Mouse (Mus musculus) fat pad, adult 2 months (tissue): ENCODE measurements around the gene Dbt.

Experiments
- DNase-seq: peaks from one replicate; pipeline ENCODE4 v3.0.0-alpha.2; 2011; ENCODE audit warnings: low read depth, low spot score; ENCODE audit errors: extremely low read depth

The Dbt gene

GRCm38 (mm10) chr3:116512904-116513716 is at the start of gene Dbt:
TSS of gene Dbt (plus strand) at chr3:116513070.
- DNase-seq = no peak

DNA sequence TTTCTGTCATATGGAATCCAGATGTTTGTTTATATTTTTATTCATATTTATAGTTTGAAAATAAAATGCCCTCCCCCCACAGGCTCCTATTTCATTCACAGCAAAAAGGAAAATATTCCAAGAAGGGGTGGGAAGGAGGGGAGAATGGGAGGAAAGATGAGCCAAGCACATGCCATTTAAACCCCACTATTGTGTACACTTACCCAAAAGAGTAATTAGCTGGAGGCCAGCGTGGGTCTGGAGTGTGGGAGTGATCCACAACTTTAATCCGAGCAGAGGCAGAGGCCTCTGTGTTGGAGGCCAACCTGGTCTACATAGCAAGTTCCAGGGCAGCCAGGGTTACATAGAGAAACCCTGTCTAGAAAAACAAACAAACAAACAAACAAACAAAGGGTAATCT is 48.6 kb upstream of the Dbt start:
- DNase-seq = no peak

- DNase-seq = no peak
Observed at GRCm38 (mm10) chr3:116465709-116466108, 47.2 kb upstream of the Dbt start.

- DNase-seq = no peak
Observed at GRCm38 (mm10) chr3:116474602-116475001, 38.3 kb upstream of the Dbt start.

DNA sequence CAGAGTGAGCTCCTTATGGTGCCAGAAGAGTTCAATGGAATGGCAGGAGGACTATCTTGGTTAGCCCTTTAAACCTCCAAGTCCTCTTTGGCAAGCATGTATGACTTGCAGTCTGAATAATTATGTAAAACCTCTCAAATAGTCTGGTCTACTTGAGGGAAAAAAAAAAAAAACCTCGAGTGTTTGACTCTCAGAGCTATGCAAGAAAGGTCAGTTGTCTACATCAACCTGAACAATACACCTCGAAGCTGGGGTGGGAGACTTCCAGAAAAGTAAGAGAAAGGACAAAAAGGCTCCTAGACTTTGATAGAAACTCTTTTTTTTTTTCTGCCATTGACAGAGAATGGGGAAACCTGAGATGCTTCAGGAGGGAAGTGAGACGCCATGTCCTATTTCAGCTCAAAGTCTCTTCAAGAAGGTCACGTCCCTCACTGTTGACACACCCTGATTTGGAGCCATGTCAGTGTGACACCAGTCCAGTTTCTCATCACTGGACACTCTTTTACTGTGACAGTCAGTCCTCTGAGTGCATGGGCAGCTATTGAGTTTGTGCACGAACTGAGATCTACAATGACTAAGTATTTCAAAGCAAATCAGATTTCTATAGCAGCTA is 36.1 kb upstream of the Dbt start:
- DNase-seq = no peak

GRCm38 (mm10) chr3:116477351-116477750 is 35.5 kb upstream of the Dbt start:
- no peak for DNase-seq

- no peak for DNase-seq
Observed at GRCm38 (mm10) chr3:116480119-116480518, 32.8 kb upstream of the Dbt start.

DNA sequence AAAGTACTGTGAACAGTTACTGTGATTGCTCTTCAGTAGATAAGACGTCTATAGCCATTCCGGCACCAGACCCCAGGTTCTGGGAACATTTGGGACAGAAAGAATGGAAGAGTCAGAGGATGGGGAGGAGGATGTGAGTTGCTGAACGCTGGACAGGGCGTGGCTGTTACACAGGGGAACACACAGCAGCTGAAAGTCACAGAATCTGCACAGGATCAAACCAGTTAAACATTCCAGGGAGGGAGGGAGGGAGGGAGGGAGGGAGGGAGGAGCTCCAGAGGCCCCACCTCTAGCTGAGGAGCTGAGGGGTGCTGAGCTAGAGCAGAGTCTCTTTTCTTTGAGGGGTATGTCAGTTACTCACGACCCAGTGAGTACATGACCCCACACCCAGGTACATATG is 31.9 kb upstream of the Dbt start:
- DNase-seq = no peak

DNA sequence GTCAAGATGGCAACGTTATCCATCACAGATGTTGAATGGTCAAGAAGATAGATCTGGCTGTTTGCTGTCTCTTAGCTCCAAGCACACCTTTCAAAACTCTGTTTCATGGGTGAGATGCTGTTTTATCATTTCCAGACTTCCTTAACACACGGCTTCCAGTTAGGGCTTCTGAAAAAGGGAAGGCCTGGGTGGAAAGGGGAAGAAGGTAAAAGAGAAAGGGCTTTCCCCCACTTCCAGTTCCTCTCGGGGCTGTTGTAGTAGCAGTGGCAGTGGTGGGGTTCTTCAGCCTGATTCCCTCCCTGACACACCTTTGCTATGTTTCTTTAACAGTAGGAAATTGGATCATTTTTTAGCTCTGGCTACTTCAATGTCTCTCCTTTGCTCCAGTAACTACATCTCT is 30.1 kb upstream of the Dbt start:
- DNase-seq = no peak

DNA sequence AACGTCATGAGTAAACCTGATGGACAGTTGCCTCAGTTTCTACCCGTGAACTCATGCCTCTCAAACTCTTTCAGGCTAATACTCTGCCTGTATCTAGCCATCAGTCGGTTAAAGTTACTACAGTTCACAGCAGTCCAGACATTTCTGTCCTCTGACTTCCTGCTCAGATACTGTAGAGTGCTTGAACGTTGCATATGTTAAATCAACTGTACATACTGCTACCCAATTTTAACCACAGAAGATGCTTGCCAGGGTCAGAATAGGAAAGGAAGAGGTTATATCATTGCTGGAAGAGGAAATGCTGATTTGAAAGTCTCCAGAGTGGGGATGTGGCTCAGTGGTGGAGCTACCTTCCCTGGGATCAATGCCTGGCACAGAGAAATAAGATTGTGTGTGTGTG is 29.6 kb upstream of the Dbt start:
- no peak for DNase-seq

- no peak for DNase-seq
Observed at GRCm38 (mm10) chr3:116490920-116491319, 21.9 kb upstream of the Dbt start.

- DNase-seq = no peak
Observed at GRCm38 (mm10) chr3:116491923-116492454, 20.9 kb upstream of the Dbt start.

GRCm38 (mm10) chr3:116493658-116494057 is 19.2 kb upstream of the Dbt start:
- DNase-seq = no peak

- DNase-seq = no peak
Observed at GRCm38 (mm10) chr3:116495671-116496070, 17.2 kb upstream of the Dbt start.

GRCm38 (mm10) chr3:116507772-116508351 is 5.0 kb upstream of the Dbt start, which contains the start of gene Rtca:
TSS of gene Rtca (minus strand) at chr3:116508208.
- no peak for DNase-seq

- DNase-seq = no peak
Observed at GRCm38 (mm10) chr3:116512151-116512903, 543 bp upstream of the Dbt start.

- DNase-seq = no peak
Observed at GRCm38 (mm10) chr3:116520141-116520761, 7.4 kb downstream of the Dbt start.

DNA sequence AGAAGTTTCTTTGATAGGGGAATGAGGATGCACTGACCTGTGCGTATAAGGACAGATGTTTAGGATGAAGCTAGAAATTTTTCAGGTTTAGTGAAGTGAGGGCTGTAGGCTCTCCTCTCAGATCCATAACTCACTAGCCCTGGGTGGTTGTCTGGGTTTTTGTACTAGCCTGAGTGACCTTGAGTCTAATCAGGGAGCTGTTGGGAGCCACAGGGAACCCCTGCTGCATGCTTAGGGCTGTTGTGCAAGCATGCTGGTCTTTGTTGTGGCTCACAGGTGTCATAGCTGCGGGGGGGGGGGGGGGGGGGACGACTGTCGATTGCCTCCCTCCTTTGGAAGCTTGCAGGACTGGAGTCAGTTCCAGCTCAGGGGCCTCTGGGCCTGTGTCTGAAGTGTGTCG is 16.9 kb downstream of the Dbt start:
- DNase-seq = no peak

DNA sequence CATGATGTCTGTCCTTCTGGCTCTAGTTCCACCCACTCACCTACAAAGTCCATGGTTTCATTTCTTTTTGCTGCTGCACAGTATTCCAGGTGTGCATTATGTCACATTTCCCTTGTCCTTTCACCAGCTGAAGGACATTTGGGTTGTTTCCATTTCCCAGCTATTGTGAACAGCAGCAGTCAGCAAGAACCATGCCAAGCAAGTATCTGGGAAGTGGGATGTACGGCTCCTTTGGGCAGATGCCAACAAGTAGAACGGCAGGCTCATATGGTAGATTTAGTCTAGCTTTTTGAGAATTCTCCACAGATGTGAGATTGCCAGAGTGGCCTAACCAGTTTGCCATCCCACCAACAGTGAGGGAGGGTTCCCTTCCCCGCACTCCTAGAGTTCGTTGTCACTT is 18.0 kb downstream of the Dbt start:
- no peak for DNase-seq

DNA sequence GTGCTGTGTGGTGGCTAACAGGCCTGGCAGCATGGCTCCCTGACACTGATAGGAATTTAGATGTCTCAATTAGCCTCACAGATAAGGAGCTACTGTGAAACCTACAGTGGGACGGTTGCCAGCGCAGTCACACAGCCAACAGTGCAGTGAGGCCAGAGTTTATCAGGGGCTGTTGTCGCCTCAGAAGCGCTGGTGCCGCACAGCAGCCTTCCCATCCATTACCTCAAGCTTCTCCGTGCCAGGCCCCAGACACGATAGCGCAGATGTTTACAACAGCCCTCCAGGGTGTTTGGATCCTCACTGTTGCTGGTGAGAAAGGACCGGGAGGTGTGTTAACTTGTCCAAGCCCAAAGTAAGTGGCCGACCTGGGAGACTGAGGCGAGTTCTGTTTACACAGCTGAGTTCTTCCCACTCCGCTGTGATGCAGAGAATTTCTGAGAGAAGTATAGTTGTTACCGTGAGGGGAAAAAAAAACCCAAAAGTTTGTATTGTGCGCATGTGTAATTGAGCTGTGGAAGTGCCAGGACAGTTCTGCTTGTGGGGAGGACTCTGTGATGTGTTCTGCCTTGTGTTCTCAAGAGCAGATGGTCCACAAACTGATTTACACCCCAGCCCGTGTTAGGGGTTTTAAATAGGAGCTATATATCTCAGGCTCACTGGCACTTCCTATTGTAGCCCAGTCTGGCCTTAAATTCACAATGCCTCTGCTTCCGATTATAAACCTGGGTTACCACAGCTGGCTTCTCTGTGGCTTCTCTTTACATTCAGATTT is 23.7 kb downstream of the Dbt start:
- DNase-seq = no peak
